Mouse (Mus musculus) MEL (cell line): ENCODE data around the gene Tmprss6. TPM values are rescaled to one million over a fixed set of nuclear protein-coding genes. Genes with fewer than 3 reads are reported as not detected.

ENCODE experiments used
- DNase-seq: peaks from one replicate; pipeline ENCODE4 v3.0.0; 2011; ENCODE audit warnings: low read depth, low spot score
- H3K27ac ChIP-seq: 2 replicates; pipeline ENCODE4 v1.5.1; 2012; ENCODE audit warnings: low read depth, mild to moderate bottlenecking, control low read depth, low read length, moderate library complexity; ENCODE audit not compliant: control insufficient read depth
- H3K27me3 ChIP-seq, 2 experiments: fragments of 150-350 bp in 1 of 2; sonication (generic) in 1 of 2; 2 replicates each; pipeline ENCODE4 v1.6.1; 2012; ENCODE audit warnings: low read length in 2 of 2, mild to moderate bottlenecking in 2 of 2, improper control_type of control experiment in 1 of 2, moderate library complexity in 1 of 2; ENCODE audit not compliant: insufficient read depth in 2 of 2, control insufficient read depth in 1 of 2
- H3K36me3 ChIP-seq, 2 experiments: 2 replicates each; pipeline ENCODE4 v1.6.1; 2012 to 2014; ENCODE audit warnings: low read length in 2 of 2, improper control_type of control experiment in 1 of 2, inconsistent platforms in 1 of 2, mild to moderate bottlenecking in 1 of 2; ENCODE audit not compliant: insufficient read depth in 2 of 2, control insufficient read depth in 1 of 2
- H3K4me1 ChIP-seq, 2 experiments: fragments of 150-350 bp in 1 of 2; sonication (generic) in 1 of 2; 2 replicates each; pipeline ENCODE4 v1.6.1; 2012; ENCODE audit warnings: low read length in 2 of 2, improper control_type of control experiment in 1 of 2, mild to moderate bottlenecking in 1 of 2; ENCODE audit not compliant: insufficient read depth in 2 of 2, control insufficient read depth in 1 of 2
- H3K4me3 ChIP-seq, 2 experiments: fragments of 150-350 bp in 1 of 2; sonication (generic) in 1 of 2; 2 replicates each; pipeline ENCODE4 v1.5.1; 2012; ENCODE audit warnings: low read depth in 2 of 2, low read length in 2 of 2, mild to moderate bottlenecking in 2 of 2, moderate library complexity in 2 of 2, control low read depth in 1 of 2, improper control_type of control experiment in 1 of 2; ENCODE audit not compliant: control insufficient read depth in 1 of 2, insufficient read depth in 1 of 2
- H3K79me2 ChIP-seq: 2 replicates; pipeline ENCODE4 v1.6.1; 2012; ENCODE audit warnings: mild to moderate bottlenecking, low read length, moderate library complexity; ENCODE audit not compliant: control insufficient read depth, poor library complexity, insufficient read depth
- H3K9ac ChIP-seq: 2 replicates; pipeline ENCODE4 v1.6.1; 2012; ENCODE audit warnings: low read depth, mild to moderate bottlenecking, control low read depth, low read length, moderate library complexity; ENCODE audit not compliant: control insufficient read depth, poor library complexity, severe bottlenecking
- H3K9me3 ChIP-seq: fragments of 150-350 bp; sonication (generic); replicated peaks from 2 replicates; pipeline ENCODE4 v1.6.1; 2012; ENCODE audit warnings: mild to moderate bottlenecking, low read length, improper control_type of control experiment, moderate library complexity; ENCODE audit not compliant: insufficient read depth
- BHLHE40 ChIP-seq: IDR thresholded peaks from 2 replicates; pipeline ENCODE4 v1.6.1; 2012; ENCODE audit warnings: low read depth, mild to moderate bottlenecking, inconsistent platforms, low read length, improper control_type of control experiment, borderline replicate concordance
- CHD1 ChIP-seq: IDR thresholded peaks from 2 replicates; pipeline ENCODE4 v1.6.1; 2012; ENCODE audit warnings: low read depth, mild to moderate bottlenecking, inconsistent platforms, low read length, improper control_type of control experiment
- ELF1 ChIP-seq: IDR thresholded peaks from 2 replicates; pipeline ENCODE4 v1.6.1; 2014; ENCODE audit warnings: low read depth, mild to moderate bottlenecking, inconsistent platforms, low read length, improper control_type of control experiment, moderate library complexity
- EP300 ChIP-seq, 2 experiments: IDR thresholded peaks; 2 replicates each; pipeline ENCODE4 v1.6.1; 2011; ENCODE audit warnings: improper control_type of control experiment in 2 of 2, low read length in 2 of 2, low read depth in 1 of 2, mild to moderate bottlenecking in 1 of 2
- ETS1 ChIP-seq: IDR thresholded peaks from 2 replicates; pipeline ENCODE4 v1.6.1; 2012; ENCODE audit warnings: low read depth, mild to moderate bottlenecking, inconsistent platforms, low read length, improper control_type of control experiment, moderate library complexity
- GATA1 ChIP-seq: IDR thresholded peaks from 2 replicates; pipeline ENCODE4 v1.6.1; 2011; ENCODE audit warnings: low read depth, low read length, improper control_type of control experiment
- MAFK ChIP-seq: IDR thresholded peaks from 2 replicates; pipeline ENCODE4 v1.6.1; 2011; ENCODE audit warnings: low read depth, mild to moderate bottlenecking, low read length, improper control_type of control experiment, borderline replicate concordance
- MXI1 ChIP-seq: IDR thresholded peaks from 2 replicates; pipeline ENCODE4 v1.6.1; 2011; ENCODE audit warnings: mild to moderate bottlenecking, low read depth, low read length, improper control_type of control experiment
- MYB ChIP-seq: IDR thresholded peaks from 2 replicates; pipeline ENCODE4 v1.6.1; 2011; ENCODE audit warnings: mild to moderate bottlenecking, low read depth, low read length, improper control_type of control experiment
- POLR2A ChIP-seq, 2 experiments: IDR thresholded peaks; 2 replicates each; pipeline ENCODE4 v1.6.1; 2011 to 2012; ENCODE audit warnings: low read length in 2 of 2, mild to moderate bottlenecking in 2 of 2, control low read depth in 1 of 2, improper control_type of control experiment in 1 of 2, low read depth in 1 of 2, moderate library complexity in 1 of 2; ENCODE audit not compliant: control insufficient read depth in 1 of 2, insufficient read depth in 1 of 2, poor library complexity in 1 of 2
- POLR2AphosphoS2 ChIP-seq: IDR thresholded peaks from 2 replicates; pipeline ENCODE4 v1.6.1; 2011; ENCODE audit warnings: low read length, improper control_type of control experiment
- POLR2AphosphoS5 ChIP-seq: IDR thresholded peaks from 2 replicates; pipeline ENCODE4 v1.6.1; 2012; ENCODE audit warnings: low read depth, borderline replicate concordance, mild to moderate bottlenecking, inconsistent platforms, low read length, moderate library complexity, mixed read lengths
- RCOR1 ChIP-seq: IDR thresholded peaks from 2 replicates; pipeline ENCODE4 v1.6.1; 2012; ENCODE audit warnings: low read depth, mild to moderate bottlenecking, inconsistent platforms, low read length, improper control_type of control experiment
- SIN3A ChIP-seq: IDR thresholded peaks from 2 replicates; pipeline ENCODE4 v1.6.1; 2012; ENCODE audit warnings: low read length, improper control_type of control experiment, inconsistent platforms
- SMC3 ChIP-seq: IDR thresholded peaks from 2 replicates; pipeline ENCODE4 v1.6.1; 2011; ENCODE audit warnings: low read depth, low read length, improper control_type of control experiment
- TAL1 ChIP-seq: IDR thresholded peaks from 2 replicates; pipeline ENCODE4 v1.6.1; 2012; ENCODE audit warnings: mild to moderate bottlenecking, inconsistent platforms, low read length, moderate library complexity, mixed read lengths
- TCF12 ChIP-seq: IDR thresholded peaks from 2 replicates; pipeline ENCODE4 v1.6.1; 2014; ENCODE audit warnings: low read depth, mild to moderate bottlenecking, inconsistent platforms, low read length, improper control_type of control experiment, moderate library complexity
- USF1 ChIP-seq: IDR thresholded peaks from 2 replicates; pipeline ENCODE4 v1.6.1; 2014; ENCODE audit warnings: low read depth, mild to moderate bottlenecking, inconsistent platforms, low read length, improper control_type of control experiment, moderate library complexity
- ZC3H11A ChIP-seq: IDR thresholded peaks from 2 replicates; pipeline ENCODE4 v1.6.1; 2012; ENCODE audit warnings: low read depth, mild to moderate bottlenecking, inconsistent platforms, low read length, improper control_type of control experiment
- ZKSCAN1 ChIP-seq: IDR thresholded peaks from 2 replicates; pipeline ENCODE4 v1.6.1; 2012; ENCODE audit warnings: low read depth, mild to moderate bottlenecking, inconsistent platforms, low read length, improper control_type of control experiment, moderate library complexity
- ZMIZ1 ChIP-seq: IDR thresholded peaks from 2 replicates; pipeline ENCODE4 v1.6.1; 2012; ENCODE audit warnings: low read depth, mild to moderate bottlenecking, inconsistent platforms, low read length, improper control_type of control experiment, moderate library complexity
- polyA plus RNA-seq, 2 experiments: library from polyadenylated mRNA; stranded (reverse) in 1 of 2; unstranded in 1 of 2; fragments of >175 nt in 1 of 2; fragments of >200 nt in 1 of 2; gene quantifications; 2 replicates each; pipeline versions ENCODE4 v1.2.1 to v1.2.4; 2012; ENCODE audit warnings: low replicate concordance in 2 of 2, low read depth in 1 of 2; ENCODE audit not compliant: insufficient read length in 2 of 2, insufficient read depth in 1 of 2, missing spikeins in 1 of 2
- total RNA-seq: library from RNA; depleted of rRNA; stranded (reverse); fragments of 300-350 nt; gene quantifications from 2 replicates; pipeline ENCODE4 v1.2.3, GENCODE M21; 2012; rRNA removed

Gene Tmprss6
- total RNA-seq (0.12 and 0.33 TPM in 2 replicates), polyA plus RNA-seq (under 1 TPM in 1 of 2 experiments, not detected in 1; 0.11 TPM)

DNA sequence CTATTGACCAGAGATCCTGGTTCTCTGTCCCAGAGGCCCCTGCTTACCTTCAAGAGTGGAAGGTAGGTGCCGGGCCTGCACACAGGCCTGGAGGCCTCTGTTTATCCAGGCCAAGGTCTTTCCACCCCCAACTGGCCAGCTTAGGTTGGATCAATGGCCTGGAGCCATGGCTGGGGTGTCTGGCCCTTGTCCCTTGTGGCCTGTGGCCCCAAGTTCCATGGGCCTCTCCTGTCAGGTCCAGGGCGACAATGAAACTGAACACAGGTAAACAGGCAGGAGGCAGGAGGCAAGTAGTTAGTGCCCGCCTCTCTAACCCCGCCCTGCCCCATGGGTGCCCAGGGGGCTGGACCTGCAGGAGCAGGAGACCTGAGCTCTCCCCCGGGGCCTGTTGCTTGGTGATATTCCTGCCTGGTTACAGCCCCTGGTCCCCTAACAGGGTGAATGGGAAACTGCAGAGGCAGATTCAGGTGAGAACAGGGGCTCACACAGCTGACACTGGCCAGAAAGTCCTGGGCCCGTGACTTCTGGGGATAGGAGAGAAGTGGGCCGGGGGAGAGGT, at the start of gene Tmprss6:
TSS of gene Tmprss6 (minus strand) at position 256 of the 559 bp plus-strand sequence.
- Histone ChIP-seq H3K4me3 (no peak within 1 kb of the TSS), H3K9ac (no peak within 1 kb of the TSS), H3K36me3 (no peaks in the 10 kb centered on the region), H3K4me1 (no peaks in the 10 kb centered on the region), H3K79me2 (no peaks in the 10 kb centered on the region), H3K27me3 (peaks cover 0 to 12% of the 10 kb centered on the region in 2 experiments; a peak in 3 of 4 replicates), H3K9me3 (no peaks in the 10 kb centered on the region), H3K27ac (no peak within 1 kb of the TSS)
- TF ChIP-seq EP300 (IDR thresholded peaks at IDR 0.05; ENCODE audit: low read depth in 1 of 2, low read length in 2 of 2), result no peak
- no peak for DNase-seq

DNA sequence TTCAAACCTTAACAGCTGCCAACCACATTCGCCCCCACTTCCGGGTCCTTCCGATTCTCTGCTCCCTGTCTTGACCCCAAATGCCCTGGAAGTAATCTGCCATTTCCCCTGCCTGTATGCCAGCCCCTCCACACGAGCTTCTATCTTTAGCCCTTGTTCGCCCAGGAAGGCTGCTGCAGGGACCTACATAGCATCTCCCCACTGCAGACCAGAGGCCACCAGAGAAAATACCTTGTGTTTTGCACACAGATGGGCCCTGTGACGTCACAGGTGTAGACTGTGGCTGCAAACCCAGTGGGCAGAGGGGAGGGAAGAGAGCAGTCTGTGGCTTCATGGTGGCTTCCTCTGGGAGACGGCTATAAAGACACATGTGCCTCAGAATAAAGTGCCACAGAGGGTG, 49.8 kb upstream of the Tmprss6 start:
- DNase-seq, result no peak
- Histone ChIP-seq H3K4me1 (peaks cover 0 to 5% of the 10 kb centered on the region in 2 experiments; a peak in 2 of 4 replicates), H3K79me2 (no peaks in the 10 kb centered on the region), H3K9me3 (no peaks in the 10 kb centered on the region), H3K36me3 (no peaks in the 10 kb centered on the region), H3K9ac (no peak overlapping the region), H3K27me3 (no peaks in the 10 kb centered on the region), H3K27ac (no peak overlapping the region), H3K4me3 (no peak overlapping the region)
- TF ChIP-seq ETS1 (no peak), BHLHE40 (no peak), USF1 (no peak), TAL1 (no peak), CHD1 (no peak), GATA1 (no peak), RCOR1 (no peak), MXI1 (no peak), MYB (no peak), ZC3H11A (no peak), POLR2AphosphoS5 (no peak), POLR2AphosphoS2 (no peak), ELF1 (no peak), POLR2A (IDR thresholded peaks at IDR 0.05; ENCODE audit: control insufficient read depth in 1 of 2, insufficient read depth in 1 of 2, low read depth in 1 of 2, low read length in 2 of 2, poor library complexity in 1 of 2) (no peak), ZMIZ1 (no peak), TCF12 (no peak), MAFK (no peak), SIN3A (no peak), ZKSCAN1 (no peak), SMC3 (no peak)
